Mouse (Mus musculus) left cerebral cortex, adult 2 months (tissue): ENCODE results near the gene Nr5a2. TPM values are rescaled to one million over a fixed set of nuclear protein-coding genes. Genes with fewer than 3 reads are reported as not detected.

Experiments used
- DNase-seq, 2 experiments: peaks; one replicate each; pipeline ENCODE4 v3.0.0; 2021 to 2022; ENCODE audit warnings: low spot score in 2 of 2, mixed read lengths in 1 of 2; ENCODE audit errors: extremely low spot score in 1 of 2
- H3K27ac ChIP-seq: fragments of 200-600 bp; 2 replicates; pipeline ENCODE4 v1.8.1; 2022
- H3K4me3 ChIP-seq: fragments of 200-600 bp; 2 replicates; pipeline ENCODE4 v1.8.1; 2022
- CTCF ChIP-seq: fragments of 200-600 bp; IDR thresholded peaks from 2 replicates; pipeline ENCODE4 v1.8.1; 2022; ENCODE audit warnings: antibody characterized with exemption, mild to moderate bottlenecking, moderate library complexity
- intact Hi-C: fragments of 180-260 bp; cut with DNase I; formaldehyde crosslinking; loops from one replicate; pipeline ENCODE4 v1.15.1; 2025
- total RNA-seq, 2 experiments: library from RNA; stranded (reverse); gene quantifications; 2 replicates each; pipeline ENCODE4 v1.2.3; 2021

The Nr5a2 gene
- total RNA-seq, 2 experiments from 2014 or later = not detected

GRCm38 (mm10) chr1:136894753-136895152, 65.5 kb downstream of the Nr5a2 start:
- Histone ChIP-seq H3K4me3 (no peak overlapping the region), H3K27ac (no peak overlapping the region)
- no peak for TF ChIP-seq CTCF
- intact Hi-C loops = no loop called here
- no peak for DNase-seq

DNA sequence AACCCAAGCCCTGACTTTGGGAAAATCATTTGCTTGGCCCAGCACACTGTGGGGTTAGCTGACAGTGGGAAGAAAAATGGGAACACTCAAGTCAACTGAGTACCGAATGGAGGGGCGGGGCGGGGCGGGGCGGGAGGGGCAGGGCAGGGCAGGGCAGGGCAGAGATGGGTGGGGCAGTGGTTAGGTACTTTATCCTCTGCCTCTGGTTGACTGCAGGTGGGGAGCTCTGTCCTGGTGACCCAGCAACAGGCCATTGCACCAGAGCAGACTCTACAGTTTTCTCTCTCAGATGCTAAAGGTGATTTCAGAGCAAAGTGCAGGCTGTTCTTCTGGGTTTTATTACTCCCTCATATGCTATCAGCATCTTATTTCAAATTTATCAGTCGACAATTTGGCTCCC, 67.1 kb downstream of the Nr5a2 start:
- intact Hi-C loops = no loop called here
- DNase-seq = no peak

DNA sequence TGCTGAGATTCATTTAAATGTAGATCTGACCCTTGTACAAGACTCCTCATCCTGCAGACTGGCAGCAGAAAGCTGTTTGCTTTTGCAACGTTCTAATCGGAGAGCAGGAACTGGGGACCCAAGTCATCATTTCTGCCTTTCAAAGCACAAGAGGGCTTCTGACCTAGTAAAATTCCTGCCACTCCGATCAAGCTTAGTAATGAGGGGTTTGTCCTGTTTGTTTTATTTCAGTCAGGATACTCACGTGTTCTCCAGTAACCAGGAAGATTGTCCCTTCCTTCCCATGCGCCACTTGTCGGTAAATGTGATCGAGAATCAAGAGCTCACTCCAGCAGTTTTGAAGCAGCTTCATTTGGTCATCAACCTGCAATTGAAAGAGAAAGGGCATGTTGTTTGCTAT, 69.8 kb downstream of the Nr5a2 start:
- no peak for TF ChIP-seq CTCF
- Histone ChIP-seq H3K27ac (no peak overlapping the region), H3K4me3 (no peak overlapping the region)
- DNase-seq = no peak
- intact Hi-C loops = no loop called here

More for the DNA sequence above, 67.1 kb downstream of the Nr5a2 start:
- no peak for TF ChIP-seq CTCF
- H3K27ac ChIP-seq = no peak overlapping the region
- H3K4me3 ChIP-seq = no peak overlapping the region

GRCm38 (mm10) chr1:136888704-136889103, 71.5 kb downstream of the Nr5a2 start:
- DNase-seq = no peak
- H3K27ac ChIP-seq = no peak overlapping the region
- no peak for TF ChIP-seq CTCF
- no peak overlapping the region for H3K4me3 ChIP-seq
- intact Hi-C loops = no loop called here

DNA sequence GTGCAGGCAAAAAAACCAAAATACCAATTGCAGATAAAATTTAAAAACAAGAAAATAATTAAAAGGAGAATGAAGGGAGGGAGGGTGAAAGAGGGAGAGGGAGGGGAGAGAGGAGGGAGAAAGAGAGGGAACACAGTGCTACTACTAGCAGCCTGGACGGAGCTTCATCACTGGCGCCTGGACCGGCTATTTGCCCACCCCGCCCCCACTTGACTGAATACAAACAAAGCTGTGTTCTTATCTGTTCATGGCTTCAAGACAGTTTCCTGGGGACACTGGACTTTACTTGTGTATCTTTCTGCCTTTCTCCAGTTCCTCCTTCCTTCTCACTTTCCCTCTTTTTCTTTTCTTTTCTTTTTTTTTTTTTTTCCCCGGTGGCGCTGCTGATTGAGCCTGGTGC, 73.6 kb downstream of the Nr5a2 start:
- intact Hi-C loops = no loop called here
- TF ChIP-seq CTCF = no peak
- no peak overlapping the region for H3K27ac ChIP-seq

DNA sequence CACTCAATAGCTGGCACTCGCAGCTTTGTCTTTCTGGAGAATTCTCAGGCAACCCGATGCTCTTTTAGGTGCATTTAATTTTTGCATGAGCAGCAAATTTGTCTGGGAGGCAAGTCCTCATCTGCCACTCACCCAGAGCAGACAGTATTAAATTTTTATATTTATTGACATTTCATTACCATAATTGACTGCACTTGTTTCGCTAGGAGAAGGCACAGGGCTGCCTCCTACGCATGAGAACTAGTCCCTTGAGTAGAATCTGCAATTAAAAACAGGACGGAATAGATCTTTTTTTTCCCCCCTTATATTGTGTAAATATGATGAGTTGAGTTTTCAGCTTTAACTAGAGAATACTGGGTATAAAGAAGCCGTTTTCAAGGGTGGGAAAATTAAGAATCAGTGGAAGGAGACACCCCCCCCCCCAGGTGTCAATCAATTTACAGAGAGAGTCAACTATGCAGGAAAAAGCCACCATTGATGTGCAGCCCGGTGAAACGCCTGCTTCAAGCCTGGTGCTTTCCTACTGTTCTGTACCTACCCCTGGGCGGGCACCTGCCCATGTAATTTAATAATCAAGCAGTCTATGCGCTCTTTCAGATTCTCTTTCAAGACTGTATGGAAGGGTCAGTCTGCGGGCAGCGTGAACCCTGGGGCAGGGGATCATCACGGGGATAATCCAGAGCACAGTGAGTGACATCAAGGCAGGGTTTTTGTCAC, 76.6 kb downstream of the Nr5a2 start:
- no peak for DNase-seq
- intact Hi-C loops = no loop called here
- Histone ChIP-seq H3K4me3 (no peak overlapping the region), H3K27ac (no peak overlapping the region)
- no peak for TF ChIP-seq CTCF

More for the DNA sequence above, 73.6 kb downstream of the Nr5a2 start:
- no peak overlapping the region for H3K4me3 ChIP-seq
- DNase-seq = no peak

DNA sequence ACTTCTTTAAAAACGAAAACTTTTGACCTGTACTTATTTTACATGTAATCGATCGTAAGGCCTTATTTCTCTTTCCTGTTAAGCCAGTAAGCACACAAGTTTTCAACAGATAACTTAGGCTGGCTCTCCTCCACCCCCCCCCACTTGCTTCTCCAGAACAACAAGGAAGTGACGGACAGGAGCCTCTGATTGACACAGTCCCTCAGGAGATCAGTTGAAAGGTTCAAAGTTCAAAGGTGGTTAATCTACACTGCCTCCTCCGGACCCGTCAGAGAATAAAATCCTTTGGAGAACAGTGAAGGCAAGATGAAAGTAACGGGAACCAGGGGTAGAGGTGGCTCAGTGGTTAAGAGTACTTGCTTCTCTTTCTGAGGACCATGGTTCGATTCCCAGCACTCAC, 80.0 kb downstream of the Nr5a2 start:
- intact Hi-C loops = no loop called here
- DNase-seq = no peak
- no peak overlapping the region for H3K27ac ChIP-seq
- TF ChIP-seq CTCF = no peak
- no peak overlapping the region for H3K4me3 ChIP-seq

GRCm38 (mm10) chr1:136875006-136875405, 85.2 kb downstream of the Nr5a2 start:
- Histone ChIP-seq H3K27ac (no peak overlapping the region), H3K4me3 (no peak overlapping the region)
- intact Hi-C loops = no loop called here
- TF ChIP-seq CTCF = no peak
- no peak for DNase-seq

- Histone ChIP-seq H3K4me3 (no peak overlapping the region), H3K27ac (no peak overlapping the region)
- intact Hi-C loops = no loop called here
- DNase-seq = no peak
- no peak for TF ChIP-seq CTCF
Observed at GRCm38 (mm10) chr1:136868955-136869354, 91.3 kb downstream of the Nr5a2 start.

GRCm38 (mm10) chr1:136868285-136868684, 92.0 kb downstream of the Nr5a2 start:
- intact Hi-C loops = no loop called here
- DNase-seq = no peak
- Histone ChIP-seq H3K27ac (no peak overlapping the region), H3K4me3 (no peak overlapping the region)
- TF ChIP-seq CTCF = no peak

DNA sequence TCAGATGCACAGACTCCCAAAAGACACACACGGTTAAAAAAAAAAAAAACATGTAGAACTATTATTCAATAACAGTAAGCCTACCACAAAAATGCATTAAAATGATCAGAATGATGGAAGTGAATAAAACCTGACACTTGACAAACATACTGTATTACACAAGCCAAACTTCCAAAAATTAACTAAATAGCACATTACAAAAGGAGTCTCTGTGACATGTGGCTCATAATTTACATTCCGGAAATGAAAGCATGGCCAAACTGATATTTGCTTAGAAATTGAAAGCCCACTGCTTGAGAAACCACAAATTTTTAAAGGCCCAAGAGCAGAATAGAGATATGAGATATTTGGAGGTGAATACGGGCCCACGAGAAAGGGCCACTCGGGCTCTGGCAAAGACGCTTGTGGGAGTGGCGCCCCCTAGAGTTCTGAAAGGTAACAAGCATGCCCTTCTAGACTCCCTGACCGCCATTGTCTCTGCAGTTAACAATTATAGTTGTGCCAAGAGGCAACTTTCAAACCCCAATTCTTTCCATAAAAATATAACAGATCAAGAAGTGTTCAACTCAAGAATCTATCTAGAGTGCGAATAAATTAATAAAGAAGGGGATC, 93.7 kb downstream of the Nr5a2 start:
- Histone ChIP-seq H3K4me3 (no peak overlapping the region), H3K27ac (no peak overlapping the region)
- no peak for DNase-seq
- TF ChIP-seq CTCF = peak; percentile 50
- intact Hi-C loops = no loop called here

- Histone ChIP-seq H3K27ac (no peak overlapping the region), H3K4me3 (no peak overlapping the region)
- no peak for DNase-seq
- intact Hi-C loops = no loop called here
- no peak for TF ChIP-seq CTCF
Observed at GRCm38 (mm10) chr1:136863209-136863608, 97.0 kb downstream of the Nr5a2 start.

DNA sequence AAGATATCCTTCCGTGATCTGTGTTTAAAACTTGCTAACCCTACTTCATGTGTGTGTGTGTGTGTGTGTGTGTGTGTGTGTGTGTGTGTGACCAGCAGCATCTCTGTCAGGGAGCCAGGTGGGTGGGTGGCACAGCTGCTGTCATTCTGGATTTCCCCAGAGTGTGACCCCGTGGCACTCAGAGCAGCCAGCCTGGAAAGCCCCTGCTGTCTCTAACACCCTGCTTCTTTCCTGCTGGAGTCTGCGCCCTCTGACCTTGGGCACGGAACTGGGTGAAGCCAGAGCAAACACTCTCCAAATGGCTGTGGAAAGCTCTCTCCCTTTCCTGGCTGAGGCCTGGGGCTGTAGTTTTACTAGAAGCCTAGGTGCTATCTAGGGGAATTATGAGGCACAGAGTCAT, 100.8 kb downstream of the Nr5a2 start:
- DNase-seq = no peak
- TF ChIP-seq CTCF = no peak
- H3K27ac ChIP-seq = no peak overlapping the region
- no peak overlapping the region for H3K4me3 ChIP-seq
- intact Hi-C loops = no loop called here
